Mouse (Mus musculus): ENCODE results near the gene Apoo. TPM values are rescaled to one million over a fixed set of nuclear protein-coding genes. Genes with fewer than 3 reads are reported as not detected.
A peak's percentile ranks its signal among the peaks of the same experiment; 100 is the strongest.
"Not testable (repeated sequence)": the region's sequence is repeated elsewhere in the genome, so short reads cannot be mapped to it uniquely, and the experiment has no call there.

Apoo gene
- polyA plus RNA-seq, 1 experiment from 2014 or later, result 39.8 TPM

DNA sequence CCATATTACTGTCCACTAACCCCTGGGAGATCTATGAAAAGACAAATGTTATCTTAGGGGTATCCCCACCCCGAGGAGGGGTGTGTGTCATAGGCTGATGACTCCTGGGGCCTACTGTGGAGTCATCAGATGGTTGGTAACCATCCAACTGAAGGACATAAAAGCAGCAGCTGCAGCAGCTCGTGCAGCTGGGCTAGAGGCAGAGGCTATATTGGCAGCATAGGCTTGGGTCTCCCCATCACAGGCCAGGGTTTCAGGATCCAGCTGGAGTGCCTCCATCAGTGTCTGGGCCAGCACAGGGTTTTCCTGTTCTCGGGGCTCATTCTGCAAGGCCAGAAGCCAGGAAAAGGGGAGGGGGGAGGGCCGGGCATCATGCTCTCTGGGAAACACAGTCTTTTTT is 92.4 kb downstream of the Apoo start:
- H3K27me3 ChIP-seq (replicated peaks; ENCODE audit: insufficient read depth, low read length), result no peaks in the 10 kb centered on the region; the same call in 1 of the 2 replicates
- no peak overlapping the region for H3K4me3 ChIP-seq (ENCODE audit: low read depth, low read length)
- TF ChIP-seq EP300 (IDR thresholded peaks at IDR 0.05) (no peak), CTCF (IDR thresholded peaks at IDR 0.05) (no peak)
- H3K4me2 ChIP-seq (replicated peaks; ENCODE audit: low read depth, low read length), result no peak overlapping the region
- no peaks in the 10 kb centered on the region for H3K4me1 ChIP-seq (ENCODE audit: insufficient read depth, low read depth, low read length)
- no peaks in the 10 kb centered on the region for H3K9me3 ChIP-seq (ENCODE audit: low read length)
- no peaks in the 10 kb centered on the region for H3K36me3 ChIP-seq (ENCODE audit: insufficient read depth, low read length)
- no peak for DNase-seq (ENCODE audit: low spot score)
- H3K27ac ChIP-seq (ENCODE audit: low read length), result no peak overlapping the region
- WGBS, result 35% methylated on average over 4 of the region's 4 CpGs
- peak; percentile 26; the same call in 1 of the 2 replicates for ATAC-seq
- H3K9ac ChIP-seq (replicated peaks; ENCODE audit: low read depth), result no peak overlapping the region

DNA sequence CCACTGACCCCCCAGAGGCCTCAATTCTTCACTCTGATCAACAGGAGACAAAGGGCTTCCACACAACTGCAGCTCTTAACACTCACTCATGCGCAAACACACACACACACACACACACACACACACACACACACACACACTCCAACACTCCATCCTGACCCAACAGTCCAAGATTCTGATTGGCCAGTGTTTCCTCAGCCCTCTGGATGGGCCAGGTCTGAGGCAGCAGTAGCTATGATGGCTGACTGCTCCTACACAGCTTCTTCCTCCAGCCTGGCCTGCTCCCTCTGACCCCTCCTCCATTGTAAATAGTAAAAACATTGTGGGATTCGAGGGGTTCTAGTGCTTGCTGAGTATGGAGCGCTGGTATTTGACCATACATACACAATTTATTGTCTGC is 94.6 kb downstream of the Apoo start:
- not testable (repeated sequence) for H3K9me3 ChIP-seq (ENCODE audit: low read length); H3K9ac ChIP-seq (replicated peaks; ENCODE audit: low read depth); H3K4me3 ChIP-seq (ENCODE audit: low read depth, low read length); ATAC-seq; DNase-seq (ENCODE audit: low spot score); H3K36me3 ChIP-seq (ENCODE audit: insufficient read depth, low read length); H3K27me3 ChIP-seq (replicated peaks; ENCODE audit: insufficient read depth, low read length); H3K4me2 ChIP-seq (replicated peaks; ENCODE audit: low read depth, low read length); H3K27ac ChIP-seq (ENCODE audit: low read length); H3K4me1 ChIP-seq (ENCODE audit: insufficient read depth, low read depth, low read length)
- WGBS, result 100% methylated on average over 1 of the region's 3 CpGs

DNA sequence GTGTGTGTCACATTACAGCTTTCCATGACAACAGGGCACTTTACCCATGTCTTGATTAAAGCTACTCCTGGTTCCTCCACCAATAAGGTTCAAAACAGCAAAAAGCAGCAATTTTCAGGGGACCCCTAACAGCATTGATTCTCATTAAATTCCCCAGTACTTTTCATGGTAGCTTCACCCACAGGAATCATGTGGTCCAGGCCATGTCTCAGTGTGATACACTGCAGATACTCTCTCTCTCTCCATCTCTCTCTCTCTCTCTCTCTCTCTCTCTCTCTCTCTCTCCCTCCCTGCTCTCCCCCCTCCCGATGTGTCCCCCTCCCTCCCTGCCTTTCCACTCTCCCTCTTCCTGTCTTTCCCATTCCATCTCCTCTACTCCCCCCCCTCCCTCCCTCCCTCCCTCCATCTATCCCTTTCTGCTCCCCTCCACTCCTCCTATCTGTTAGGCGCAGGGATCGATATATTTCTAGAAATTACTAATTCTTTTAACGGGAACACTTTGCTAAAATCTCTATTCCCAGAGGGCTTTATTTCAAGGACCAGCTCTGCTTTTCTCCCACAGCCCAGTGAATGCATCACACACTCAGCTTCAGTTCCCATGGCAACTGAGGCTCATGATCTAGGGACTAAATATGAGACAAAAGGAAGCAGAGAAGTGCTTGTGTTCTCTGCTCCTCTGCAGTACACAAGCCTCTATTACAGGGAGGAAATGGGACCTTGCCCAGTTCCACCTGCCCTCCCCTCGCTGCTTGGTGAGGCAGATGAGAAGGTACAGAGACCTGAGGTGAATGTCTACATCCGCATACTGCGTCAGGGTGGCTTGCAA is 95.9 kb downstream of the Apoo start:
- not testable (repeated sequence) for H3K4me1 ChIP-seq (ENCODE audit: insufficient read depth, low read depth, low read length); H3K36me3 ChIP-seq (ENCODE audit: insufficient read depth, low read length); H3K27ac ChIP-seq (ENCODE audit: low read length); DNase-seq (ENCODE audit: low spot score); H3K27me3 ChIP-seq (replicated peaks; ENCODE audit: insufficient read depth, low read length); H3K4me2 ChIP-seq (replicated peaks; ENCODE audit: low read depth, low read length); H3K9me3 ChIP-seq (ENCODE audit: low read length); ATAC-seq; H3K4me3 ChIP-seq (ENCODE audit: low read depth, low read length); H3K9ac ChIP-seq (replicated peaks; ENCODE audit: low read depth)
- no CpG with 5 or more reads among the region's 7 CpGs for WGBS

Small RNA genes within 50 kb of the gene (microRNA-seq; reads per million reads assigned to microRNA genes)
- gene Gm44477, result not detected

Other genes with a start within 250 kb of the Apoo start
- 22.7 and 28.0 TPM in 2 replicates for gene Zfx, start 243.4 kb upstream of the Apoo start, polyA plus RNA-seq (2015; fragmentation: Nextera tagmentation; extraction: Ambion mirVana)
- 32.0 and 36.1 TPM in 2 replicates for gene Eif2s3x, start 154.3 kb upstream of the Apoo start, polyA plus RNA-seq (2015; fragmentation: Nextera tagmentation; extraction: Ambion mirVana)
- 5.1 and 5.7 TPM in 2 replicates for gene Klhl15, start 132.5 kb upstream of the Apoo start, polyA plus RNA-seq (2015; fragmentation: Nextera tagmentation; extraction: Ambion mirVana)
- gene Fam90a1b, start 340 bp upstream of the Apoo start, polyA plus RNA-seq (2015; fragmentation: Nextera tagmentation; extraction: Ambion mirVana), result not detected in 2 replicates
- 211 and 222 TPM in 2 replicates for gene Maged1, start 175.0 kb downstream of the Apoo start, polyA plus RNA-seq (2015; fragmentation: Nextera tagmentation; extraction: Ambion mirVana)

Data from lung, postnatal 0 days (tissue).